Mouse (Mus musculus) MEL (cell line): Measurements from ENCODE around the gene Klk4. TPM values are rescaled to one million over a fixed set of nuclear protein-coding genes. Genes with fewer than 3 reads are reported as not detected.

Experiments
- DNase-seq: peaks from one replicate; pipeline ENCODE4 v3.0.0; 2011; ENCODE audit warnings: low read depth, low spot score
- H3K27ac ChIP-seq: 2 replicates; pipeline ENCODE4 v1.5.1; 2012; ENCODE audit warnings: low read depth, mild to moderate bottlenecking, control low read depth, low read length, moderate library complexity; ENCODE audit not compliant: control insufficient read depth
- H3K27me3 ChIP-seq, 2 experiments: fragments of 150-350 bp in 1 of 2; sonication (generic) in 1 of 2; 2 replicates each; pipeline ENCODE4 v1.6.1; 2012; ENCODE audit warnings: low read length in 2 of 2, mild to moderate bottlenecking in 2 of 2, improper control_type of control experiment in 1 of 2, moderate library complexity in 1 of 2; ENCODE audit not compliant: insufficient read depth in 2 of 2, control insufficient read depth in 1 of 2
- H3K36me3 ChIP-seq, 2 experiments: 2 replicates each; pipeline ENCODE4 v1.6.1; 2012 to 2014; ENCODE audit warnings: low read length in 2 of 2, improper control_type of control experiment in 1 of 2, inconsistent platforms in 1 of 2, mild to moderate bottlenecking in 1 of 2; ENCODE audit not compliant: insufficient read depth in 2 of 2, control insufficient read depth in 1 of 2
- H3K4me1 ChIP-seq, 2 experiments: fragments of 150-350 bp in 1 of 2; sonication (generic) in 1 of 2; 2 replicates each; pipeline ENCODE4 v1.6.1; 2012; ENCODE audit warnings: low read length in 2 of 2, improper control_type of control experiment in 1 of 2, mild to moderate bottlenecking in 1 of 2; ENCODE audit not compliant: insufficient read depth in 2 of 2, control insufficient read depth in 1 of 2
- H3K4me3 ChIP-seq, 2 experiments: fragments of 150-350 bp in 1 of 2; sonication (generic) in 1 of 2; 2 replicates each; pipeline ENCODE4 v1.5.1; 2012; ENCODE audit warnings: low read depth in 2 of 2, low read length in 2 of 2, mild to moderate bottlenecking in 2 of 2, moderate library complexity in 2 of 2, control low read depth in 1 of 2, improper control_type of control experiment in 1 of 2; ENCODE audit not compliant: control insufficient read depth in 1 of 2, insufficient read depth in 1 of 2
- H3K79me2 ChIP-seq: 2 replicates; pipeline ENCODE4 v1.6.1; 2012; ENCODE audit warnings: mild to moderate bottlenecking, low read length, moderate library complexity; ENCODE audit not compliant: control insufficient read depth, poor library complexity, insufficient read depth
- H3K9ac ChIP-seq: 2 replicates; pipeline ENCODE4 v1.6.1; 2012; ENCODE audit warnings: low read depth, mild to moderate bottlenecking, control low read depth, low read length, moderate library complexity; ENCODE audit not compliant: control insufficient read depth, poor library complexity, severe bottlenecking
- H3K9me3 ChIP-seq: fragments of 150-350 bp; sonication (generic); replicated peaks from 2 replicates; pipeline ENCODE4 v1.6.1; 2012; ENCODE audit warnings: mild to moderate bottlenecking, low read length, improper control_type of control experiment, moderate library complexity; ENCODE audit not compliant: insufficient read depth
- CHD1 ChIP-seq: IDR thresholded peaks from 2 replicates; pipeline ENCODE4 v1.6.1; 2012; ENCODE audit warnings: low read depth, mild to moderate bottlenecking, inconsistent platforms, low read length, improper control_type of control experiment
- CHD2 ChIP-seq: IDR thresholded peaks from 2 replicates; pipeline ENCODE4 v1.6.1; 2011; ENCODE audit warnings: low read length, improper control_type of control experiment
- CTCF ChIP-seq, 3 experiments: IDR thresholded peaks in 2 of 3; conservative IDR thresholded peaks in 1 of 3; 2 replicates each; pipeline ENCODE4 v1.5.1; 2011 to 2012; ENCODE audit warnings: low read length in 3 of 3, low read depth in 2 of 3, mild to moderate bottlenecking in 2 of 3, improper control_type of control experiment in 1 of 3, inconsistent platforms in 1 of 3, mixed read lengths in 1 of 3, moderate library complexity in 1 of 3; ENCODE audit not compliant: control insufficient read depth in 1 of 3, insufficient read depth in 1 of 3, poor library complexity in 1 of 3, severe bottlenecking in 1 of 3
- EP300 ChIP-seq, 2 experiments: IDR thresholded peaks; 2 replicates each; pipeline ENCODE4 v1.6.1; 2011; ENCODE audit warnings: improper control_type of control experiment in 2 of 2, low read length in 2 of 2, low read depth in 1 of 2, mild to moderate bottlenecking in 1 of 2
- ETS1 ChIP-seq: IDR thresholded peaks from 2 replicates; pipeline ENCODE4 v1.6.1; 2012; ENCODE audit warnings: low read depth, mild to moderate bottlenecking, inconsistent platforms, low read length, improper control_type of control experiment, moderate library complexity
- GABPA ChIP-seq: IDR thresholded peaks from 2 replicates; pipeline ENCODE4 v1.6.1; 2012; ENCODE audit warnings: low read depth, mild to moderate bottlenecking, inconsistent platforms, low read length, improper control_type of control experiment, moderate library complexity
- GATA1 ChIP-seq: IDR thresholded peaks from 2 replicates; pipeline ENCODE4 v1.6.1; 2011; ENCODE audit warnings: low read depth, low read length, improper control_type of control experiment
- JUND ChIP-seq: IDR thresholded peaks from 2 replicates; pipeline ENCODE4 v1.6.1; 2011; ENCODE audit warnings: low read depth, mild to moderate bottlenecking, improper control_type of control experiment, low read length
- KAT2A ChIP-seq: conservative IDR thresholded peaks from 2 replicates; pipeline ENCODE4 v1.6.1; 2012; ENCODE audit warnings: low read depth, low read length, improper control_type of control experiment, inconsistent platforms
- MAFK ChIP-seq: IDR thresholded peaks from 2 replicates; pipeline ENCODE4 v1.6.1; 2011; ENCODE audit warnings: low read depth, mild to moderate bottlenecking, low read length, improper control_type of control experiment, borderline replicate concordance
- MAX ChIP-seq: IDR thresholded peaks from 2 replicates; pipeline ENCODE4 v1.6.1; 2011; ENCODE audit warnings: low read length, improper control_type of control experiment
- MAZ ChIP-seq: IDR thresholded peaks from 2 replicates; pipeline ENCODE4 v1.6.1; 2012; ENCODE audit warnings: low read depth, mild to moderate bottlenecking, inconsistent platforms, low read length, improper control_type of control experiment
- MXI1 ChIP-seq: IDR thresholded peaks from 2 replicates; pipeline ENCODE4 v1.6.1; 2011; ENCODE audit warnings: mild to moderate bottlenecking, low read depth, low read length, improper control_type of control experiment
- MYB ChIP-seq: IDR thresholded peaks from 2 replicates; pipeline ENCODE4 v1.6.1; 2011; ENCODE audit warnings: mild to moderate bottlenecking, low read depth, low read length, improper control_type of control experiment
- NELFE ChIP-seq: IDR thresholded peaks from 2 replicates; pipeline ENCODE4 v1.6.1; 2011; ENCODE audit warnings: low read depth, low read length, improper control_type of control experiment
- SIN3A ChIP-seq: IDR thresholded peaks from 2 replicates; pipeline ENCODE4 v1.6.1; 2012; ENCODE audit warnings: low read length, improper control_type of control experiment, inconsistent platforms
- SMC3 ChIP-seq: IDR thresholded peaks from 2 replicates; pipeline ENCODE4 v1.6.1; 2011; ENCODE audit warnings: low read depth, low read length, improper control_type of control experiment
- TAL1 ChIP-seq: IDR thresholded peaks from 2 replicates; pipeline ENCODE4 v1.6.1; 2012; ENCODE audit warnings: mild to moderate bottlenecking, inconsistent platforms, low read length, moderate library complexity, mixed read lengths
- TCF12 ChIP-seq: IDR thresholded peaks from 2 replicates; pipeline ENCODE4 v1.6.1; 2014; ENCODE audit warnings: low read depth, mild to moderate bottlenecking, inconsistent platforms, low read length, improper control_type of control experiment, moderate library complexity
- UBTF ChIP-seq: IDR thresholded peaks from 2 replicates; pipeline ENCODE4 v1.6.1; 2012; ENCODE audit warnings: low read depth, mild to moderate bottlenecking, inconsistent platforms, low read length, improper control_type of control experiment, moderate library complexity, borderline replicate concordance; ENCODE audit not compliant: insufficient read depth
- USF1 ChIP-seq: IDR thresholded peaks from 2 replicates; pipeline ENCODE4 v1.6.1; 2014; ENCODE audit warnings: low read depth, mild to moderate bottlenecking, inconsistent platforms, low read length, improper control_type of control experiment, moderate library complexity
- ZC3H11A ChIP-seq: IDR thresholded peaks from 2 replicates; pipeline ENCODE4 v1.6.1; 2012; ENCODE audit warnings: low read depth, mild to moderate bottlenecking, inconsistent platforms, low read length, improper control_type of control experiment
- polyA plus RNA-seq, 2 experiments: library from polyadenylated mRNA; stranded (reverse) in 1 of 2; unstranded in 1 of 2; fragments of >175 nt in 1 of 2; fragments of >200 nt in 1 of 2; gene quantifications; 2 replicates each; pipeline versions ENCODE4 v1.2.1 to v1.2.4; 2012; ENCODE audit warnings: low replicate concordance in 2 of 2, low read depth in 1 of 2; ENCODE audit not compliant: insufficient read length in 2 of 2, insufficient read depth in 1 of 2, missing spikeins in 1 of 2
- total RNA-seq: library from RNA; depleted of rRNA; stranded (reverse); fragments of 300-350 nt; gene quantifications from 2 replicates; pipeline ENCODE4 v1.2.3, GENCODE M21; 2012; rRNA removed

Klk4 gene
- not detected in 2 replicates for total RNA-seq
- polyA plus RNA-seq, result not detected

- Histone ChIP-seq H3K9ac (no peak within 1 kb of the TSS), H3K36me3 (no peaks in the 10 kb centered on the region), H3K27me3 (no peaks in the 10 kb centered on the region), H3K9me3 (no peaks in the 10 kb centered on the region), H3K27ac (no peak within 1 kb of the TSS), H3K4me1 (no peaks in the 10 kb centered on the region), H3K4me3 (no peak within 1 kb of the TSS), H3K79me2 (no peaks in the 10 kb centered on the region)
- DNase-seq, result no peak
- TF ChIP-seq JUND (no peak), MAZ (no peak), MYB (no peak), USF1 (no peak), NELFE (no peak)
Observed at GRCm38 (mm10) chr7:43880912-43881311, at the start of gene Klk4. Klk4 (plus strand) TSS chr7:43881160.

- no peak within 1 kb of the TSS for H3K27ac ChIP-seq
- TF ChIP-seq MAFK (no peak), GABPA (no peak), CHD2 (no peak)
- H3K4me3 ChIP-seq, result no peak within 1 kb of the TSS
- no peak for DNase-seq
- H3K36me3 ChIP-seq, result no peaks in the 10 kb centered on the region
- H3K27me3 ChIP-seq, result no peaks in the 10 kb centered on the region
- H3K9ac ChIP-seq, result no peak within 1 kb of the TSS
- no peaks in the 10 kb centered on the region for H3K9me3 ChIP-seq
- H3K79me2 ChIP-seq, result no peaks in the 10 kb centered on the region
- no peaks in the 10 kb centered on the region for H3K4me1 ChIP-seq
Observed at GRCm38 (mm10) chr7:43841701-43842100, 39.3 kb upstream of the Klk4 start, which contains the start of gene Klk5. Klk5 (plus strand) TSS chr7:43841971.

GRCm38 (mm10) chr7:43843801-43844200, 37.2 kb upstream of the Klk4 start:
- Histone ChIP-seq H3K27ac (no peak overlapping the region), H3K9me3 (no peaks in the 10 kb centered on the region), H3K4me1 (no peaks in the 10 kb centered on the region), H3K27me3 (no peaks in the 10 kb centered on the region), H3K9ac (no peak overlapping the region), H3K79me2 (no peaks in the 10 kb centered on the region), H3K36me3 (no peaks in the 10 kb centered on the region), H3K4me3 (no peak overlapping the region)
- TF ChIP-seq USF1, result no peak
- TF ChIP-seq MXI1, result no peak
- TF ChIP-seq MYB, result no peak
- TF ChIP-seq ZC3H11A, result no peak
- no peak for TF ChIP-seq GATA1
- TF ChIP-seq ETS1, result no peak
- no peak for TF ChIP-seq TCF12
- TF ChIP-seq CTCF (IDR thresholded peaks at IDR 0.05 in 2 of 3, conservative IDR thresholded peaks at IDR 0.05 in 1 of 3; ENCODE audit: control insufficient read depth in 1 of 3, insufficient read depth in 1 of 3, low read depth in 2 of 3, low read length in 3 of 3, poor library complexity in 1 of 3, severe bottlenecking in 1 of 3), result no peak
- no peak for TF ChIP-seq MAX
- TF ChIP-seq CHD1, result no peak
- no peak for TF ChIP-seq UBTF
- no peak for TF ChIP-seq CHD2
- TF ChIP-seq KAT2A, result no peak
- no peak for TF ChIP-seq SIN3A
- no peak for TF ChIP-seq TAL1
- no peak for TF ChIP-seq SMC3
- no peak for TF ChIP-seq MAFK
- no peak for TF ChIP-seq EP300 (IDR thresholded peaks at IDR 0.05; ENCODE audit: low read depth in 1 of 2, low read length in 2 of 2)
- no peak for DNase-seq
